Comparison of ENCODE assay signal across 17 mouse cellular contexts in the genomic region with DNA sequence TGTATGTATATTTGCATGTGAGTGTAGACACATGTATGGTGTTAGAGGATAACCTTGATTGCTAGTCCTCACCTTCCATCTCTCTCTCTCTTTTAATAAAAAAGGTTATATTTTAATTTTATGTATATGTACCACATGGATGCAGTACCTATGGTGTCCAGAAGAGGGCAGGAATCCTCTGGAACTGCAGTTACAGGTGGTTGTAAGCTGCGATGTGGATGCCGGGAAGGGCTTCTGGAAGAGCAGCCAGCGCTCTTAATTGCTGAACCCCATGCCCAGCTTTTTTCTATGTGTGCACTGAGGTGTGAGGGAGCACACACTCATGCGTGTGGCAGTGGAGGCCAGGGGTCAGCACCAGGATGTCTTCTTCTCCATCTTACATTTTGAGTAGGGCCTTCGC. TPM values are rescaled to one million over a fixed set of nuclear protein-coding genes. Genes with fewer than 3 reads are reported as not detected.
DNase-seq lines count a peak whose midpoint lies in the region; ATAC-seq and TF ChIP-seq lines count a peak whose summit lies in the region.
"Had no signal": no experiment of that assay in that cellular context is flagged by ENCODE, and none has a peak within 500 bp of the region (broad histone marks: within the 10 kb centered on the region; RNA-seq: fewer than 3 reads in every experiment).

No protein-coding gene starts in this region.

- no peaks in the 10 kb centered on the region for H3K27me3 ChIP-seq in liver, embryonic 14.5 days (ENCODE audit: control insufficient read depth, insufficient read depth, low read length)
- H3K27me3 ChIP-seq in midbrain, embryonic 15.5 days (replicated peaks) = no peaks in the 10 kb centered on the region
- H3K27me3 ChIP-seq: heart, embryonic 15.5 days; intestine, embryonic 15.5 days had no signal

- no peak overlapping the region for H3K27ac ChIP-seq in liver, embryonic 14.5 days
- H3K27ac ChIP-seq in midbrain, embryonic 15.5 days = no peak overlapping the region
- H3K27ac ChIP-seq: embryonic facial prominence, embryonic 10.5 days; forebrain, embryonic 10.5 days; heart, embryonic 15.5 days; intestine, embryonic 15.5 days had no signal

- no peak for TF ChIP-seq EP300 in liver, embryonic 14.5 days (IDR thresholded peaks at IDR 0.05; ENCODE audit: low read depth)

- intact Hi-C loops in gastrocnemius, postnatal 36 days (cut with DNase I) = no loop called here

- no peak overlapping the region for H3K4me3 ChIP-seq in liver, embryonic 14.5 days (ENCODE audit: insufficient read depth in 1 of 2, low read depth in 2 of 2, low read length in 2 of 2)
- no peak overlapping the region for H3K4me3 ChIP-seq in midbrain, embryonic 15.5 days
- H3K4me3 ChIP-seq: embryonic facial prominence, embryonic 10.5 days; forebrain, embryonic 10.5 days; heart, embryonic 15.5 days; intestine, embryonic 15.5 days had no signal

- no peak for ATAC-seq in liver, embryonic 14.5 days (ENCODE audit: insufficient read depth)
- ATAC-seq in midbrain, embryonic 15.5 days (replicated peaks) = no peak
- ATAC-seq: intestine, embryonic 15.5 days had no signal

- no peak overlapping the region for H3K9ac ChIP-seq in liver, embryonic 14.5 days (replicated peaks)
- no peak overlapping the region for H3K9ac ChIP-seq in midbrain, embryonic 15.5 days
- H3K9ac ChIP-seq: heart, embryonic 15.5 days; intestine, embryonic 15.5 days had no signal

- no peaks in the 10 kb centered on the region for H3K9me3 ChIP-seq in liver, embryonic 14.5 days (ENCODE audit: control insufficient read depth, low read length)
- no peaks in the 10 kb centered on the region for H3K9me3 ChIP-seq in midbrain, embryonic 15.5 days
- H3K9me3 ChIP-seq: forebrain, embryonic 10.5 days; heart, embryonic 15.5 days; intestine, embryonic 15.5 days had no signal

- DNase-seq in cerebellum, postnatal 10 days = peak; percentile 28 to 64
- no peak for DNase-seq in cerebellum, adult 18-20 months
- DNase-seq in liver, embryonic 14.5 days (ENCODE audit: low read depth in 3 of 3, low spot score in 3 of 3) = no peak
- DNase-seq in liver (no peak), ES-CJ7 (ENCODE audit: low read depth, low spot score) (peak; percentile 75)
- peak; percentile 54 for DNase-seq in induced T-regulatory cell, adult 2 months (ENCODE audit: low read depth)
- DNase-seq in gastrocnemius, postnatal 36 days = no peak
- DNase-seq: cerebellum, adult 11-12 months; gastrocnemius, postnatal 14 days; lung, postnatal 36 days; spleen, adult 18-20 months; thymus, postnatal 25 days had no signal

- H3K36me3 ChIP-seq in liver, embryonic 14.5 days (replicated peaks; ENCODE audit: control insufficient read depth, insufficient read depth, low read depth) = no peaks in the 10 kb centered on the region
- no peaks in the 10 kb centered on the region for H3K36me3 ChIP-seq in midbrain, embryonic 15.5 days (replicated peaks)
- H3K36me3 ChIP-seq: embryonic facial prominence, embryonic 10.5 days; forebrain, embryonic 10.5 days; heart, embryonic 15.5 days; intestine, embryonic 15.5 days had no signal

- no peak overlapping the region for H3K4me2 ChIP-seq in liver, embryonic 14.5 days (ENCODE audit: low read depth)
- H3K4me2 ChIP-seq in midbrain, embryonic 15.5 days = no peak overlapping the region
- H3K4me2 ChIP-seq: heart, embryonic 15.5 days; intestine, embryonic 15.5 days had no signal

- peak; percentile 74 for TF ChIP-seq CTCF in liver, embryonic 14.5 days (IDR thresholded peaks at IDR 0.05; ENCODE audit: low read depth)

- whole genome bisulfite sequencing in liver, embryonic 14.5 days (ENCODE audit: insufficient replicate concordance) = 90% methylated on average over 5 of the region's 5 CpGs
- WGBS in midbrain, embryonic 15.5 days = 86% methylated on average over 5 of the region's 5 CpGs

- H3K4me1 ChIP-seq in liver, embryonic 14.5 days (replicated peaks; ENCODE audit: control insufficient read depth in 2 of 2, insufficient read depth in 2 of 2, low read length in 1 of 2) = peaks cover 0 to 8% of the 10 kb centered on the region in 2 experiments; a peak in 1 of 4 replicates
- H3K4me1 ChIP-seq in midbrain, embryonic 15.5 days = no peaks in the 10 kb centered on the region

RNA-seq across cellular contexts. Expression of gene Ptafr, which starts 5.2 kb away (rescaled TPM):
- polyA plus RNA-seq in liver, embryonic 14.5 days (2012; rRNA removed) = 0.52 and 0.61 TPM in 2 replicates
- polyA plus RNA-seq in liver, embryonic 14.5 days (2014; fragmentation: Nextera tagmentation; extraction: Ambion mirVana) = 0.18 and 0.25 TPM in 2 replicates
- polyA plus RNA-seq in midbrain, embryonic 15.5 days (2015; fragmentation: Nextera tagmentation; extraction: Ambion mirVana) = 0.67 and 1.0 TPM in 2 replicates
- 1 to 10 TPM in 1 of 2 experiments, under 1 TPM in 1; 0.64 to 1.0 TPM for total RNA-seq in gastrocnemius, postnatal 36 days (2021)

RNA-seq across cellular contexts. Expression of gene Dnajc8, which starts 33.8 kb away (rescaled TPM):
- polyA plus RNA-seq in liver, embryonic 14.5 days (2012; rRNA removed) = 47.6 and 84.2 TPM in 2 replicates
- 109 and 111 TPM in 2 replicates for polyA plus RNA-seq in liver, embryonic 14.5 days (2014; fragmentation: Nextera tagmentation; extraction: Ambion mirVana)
- 130 and 131 TPM in 2 replicates for polyA plus RNA-seq in midbrain, embryonic 15.5 days (2015; fragmentation: Nextera tagmentation; extraction: Ambion mirVana)
- 10 to 100 TPM; 40.0 to 47.4 TPM for total RNA-seq in gastrocnemius, postnatal 36 days (2021)

RNA-seq across cellular contexts. Expression of gene Atpif1, which starts 35.7 kb away (rescaled TPM):
- 544 and 902 TPM in 2 replicates for polyA plus RNA-seq in liver, embryonic 14.5 days (2012; rRNA removed)
- 1,811 and 1,820 TPM in 2 replicates for polyA plus RNA-seq in liver, embryonic 14.5 days (2014; fragmentation: Nextera tagmentation; extraction: Ambion mirVana)
- 1,207 and 1,280 TPM in 2 replicates for polyA plus RNA-seq in midbrain, embryonic 15.5 days (2015; fragmentation: Nextera tagmentation; extraction: Ambion mirVana)
- 10 to 100 TPM; 49.5 to 51.2 TPM for total RNA-seq in gastrocnemius, postnatal 36 days (2021)

RNA-seq across cellular contexts. Expression of gene Sesn2, which starts 58.8 kb away (rescaled TPM):
- 3.4 TPM in 2 replicates for polyA plus RNA-seq in liver, embryonic 14.5 days (2012; rRNA removed)
- 3.3 and 4.1 TPM in 2 replicates for polyA plus RNA-seq in liver, embryonic 14.5 days (2014; fragmentation: Nextera tagmentation; extraction: Ambion mirVana)
- polyA plus RNA-seq in midbrain, embryonic 15.5 days (2015; fragmentation: Nextera tagmentation; extraction: Ambion mirVana) = 8.1 and 9.7 TPM in 2 replicates
- total RNA-seq in gastrocnemius, postnatal 36 days (2021) = 1 to 10 TPM; 2.1 to 2.7 TPM

Comparison
In these comparisons a context has a peak if more than half of its experiments do, and no peak if none do; other contexts are left out.
1. DNase-seq: peak in cerebellum, postnatal 10 days (2 of 2), ES-CJ7 (single experiment) and induced T-regulatory cell, adult 2 months (single experiment); none in cerebellum, adult 18-20 months (0 of 2), liver, embryonic 14.5 days (0 of 3), liver (single experiment) and gastrocnemius, postnatal 36 days (0 of 2).